Mouse (Mus musculus) liver, embryonic 14.5 days (tissue): ENCODE measurements around the gene Cep95.

Experiments
- CTCF ChIP-seq: IDR thresholded peaks from 2 replicates; pipeline ENCODE4 v1.5.1; 2016; ENCODE audit warnings: antibody characterized with exemption, low read depth, control low read depth
- EP300 ChIP-seq: IDR thresholded peaks from 2 replicates; pipeline ENCODE4 v1.6.1; 2016; ENCODE audit warnings: antibody characterized with exemption, low read depth

DNA sequence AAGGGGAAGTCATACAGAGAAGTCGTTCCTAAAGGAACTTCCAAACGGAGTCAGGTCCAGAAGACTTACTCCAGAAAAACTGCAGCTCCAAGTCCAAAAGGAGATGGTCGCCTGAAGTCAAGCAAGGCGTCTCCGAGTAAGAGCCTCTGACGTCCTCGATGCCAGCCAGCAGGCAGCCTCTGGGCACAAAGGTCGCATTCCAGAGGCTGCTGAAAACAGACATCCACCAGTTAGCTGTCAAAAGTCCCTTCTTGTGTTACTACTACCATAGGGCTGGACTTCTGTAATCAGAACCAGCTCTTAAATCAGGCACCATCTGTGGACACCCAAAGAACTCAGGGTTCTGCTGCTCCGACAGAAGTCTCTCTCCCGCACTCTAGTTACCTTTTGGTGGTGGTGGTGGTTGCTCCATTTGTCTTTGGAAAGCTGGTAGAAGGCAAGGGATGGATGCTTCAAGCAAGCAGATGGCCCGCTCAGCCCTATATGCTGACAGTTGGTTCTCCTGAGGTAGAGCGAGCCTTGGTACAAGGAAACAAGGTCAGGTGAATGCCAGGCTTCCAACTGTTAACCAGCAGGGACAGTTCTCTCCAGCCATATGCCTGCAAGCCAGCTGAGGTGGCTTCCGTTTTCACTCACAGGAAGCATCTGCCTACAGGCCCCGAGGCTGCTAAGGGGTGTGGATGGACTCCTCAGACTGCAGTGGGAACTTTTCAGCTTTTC lies 25.7 kb downstream of the Cep95 start:
- no peak for TF ChIP-seq EP300
- no peak for TF ChIP-seq CTCF
